In the genomic region with DNA sequence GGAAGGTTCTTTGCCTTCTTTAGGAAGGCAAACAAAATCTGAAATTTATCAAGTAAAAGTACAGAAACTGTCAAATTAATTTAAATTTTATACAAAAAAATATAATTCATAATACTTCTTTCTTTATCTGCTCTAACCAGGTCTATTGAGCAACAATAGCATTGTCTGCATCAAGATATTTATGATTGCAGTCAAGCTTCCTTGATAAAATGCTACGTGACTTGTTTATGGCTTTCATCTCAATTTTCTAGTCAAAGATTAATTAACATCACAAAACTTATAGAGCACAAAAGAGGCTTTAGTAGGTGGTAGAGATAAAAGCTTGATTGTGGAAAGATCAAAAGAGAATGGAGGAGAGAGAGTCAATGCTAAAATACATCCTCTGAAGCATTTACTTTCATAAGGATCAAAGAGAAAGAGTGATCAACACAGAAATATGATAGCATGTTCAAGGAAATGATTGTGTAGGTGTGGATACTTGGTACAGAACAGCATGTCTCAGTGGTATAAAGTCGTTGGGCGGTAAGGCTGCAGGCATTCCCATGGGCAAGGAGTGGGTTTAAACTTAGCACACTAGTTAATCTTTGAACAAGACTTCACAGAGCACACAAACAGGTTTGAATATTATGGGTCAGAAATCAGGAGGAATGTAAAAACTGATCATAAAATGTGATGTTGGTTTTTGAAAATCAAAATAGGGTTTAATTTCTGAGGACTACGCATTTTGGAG, we compare ENCODE assay signal across 29 mouse cellular contexts.
A peak's percentile ranks its signal among the peaks of the same experiment; 100 is the strongest.
DNase-seq lines count a peak whose midpoint lies in the region; ATAC-seq lines count a peak whose summit lies in the region.
"Had no signal": no experiment of that assay in that cellular context is flagged by ENCODE, and none has a peak within 500 bp of the region (broad histone marks: within the 10 kb centered on the region; RNA-seq: fewer than 3 reads in every experiment).

No protein-coding gene starts in this region.

- 59% methylated on average over 4 of the region's 4 CpGs for WGBS in kidney, embryonic 14.5 days
- WGBS in midbrain, embryonic 14.5 days: 69% methylated on average over 4 of the region's 4 CpGs

- no peaks in the 10 kb centered on the region for H3K36me3 ChIP-seq in kidney, embryonic 14.5 days (ENCODE audit: control insufficient read depth, insufficient read depth, low read length)
- no peaks in the 10 kb centered on the region for H3K36me3 ChIP-seq in midbrain, embryonic 14.5 days (ENCODE audit: control insufficient read depth, insufficient read depth, low read length)
- H3K36me3 ChIP-seq: embryonic facial prominence, embryonic 13.5 days; forebrain, embryonic 10.5 days; heart, embryonic 13.5 days; hindbrain, embryonic 15.5 days; limb, embryonic 13.5 days; lung, embryonic 15.5 days; neural tube, embryonic 12.5 days had no signal

- H3K4me3 ChIP-seq in kidney, embryonic 14.5 days (ENCODE audit: low read length): no peak overlapping the region
- no peak overlapping the region for H3K4me3 ChIP-seq in midbrain, embryonic 14.5 days (replicated peaks; ENCODE audit: low read depth, low read length)
- H3K4me3 ChIP-seq: embryonic facial prominence, embryonic 13.5 days; forebrain, embryonic 10.5 days; heart, embryonic 13.5 days; hindbrain, embryonic 15.5 days; layer of hippocampus, adult 2 months; limb, embryonic 13.5 days; lung, embryonic 15.5 days; myocyte; neural tube, embryonic 12.5 days had no signal

- H3K27ac ChIP-seq in kidney, embryonic 14.5 days (ENCODE audit: low read depth, low read length): no peak overlapping the region
- H3K27ac ChIP-seq in midbrain, embryonic 14.5 days (replicated peaks; ENCODE audit: low read depth, low read length): no peak overlapping the region
- H3K27ac ChIP-seq: embryonic facial prominence, embryonic 13.5 days; forebrain, embryonic 10.5 days; heart, embryonic 13.5 days; hindbrain, embryonic 15.5 days; layer of hippocampus, adult 2 months; limb, embryonic 13.5 days; lung, embryonic 15.5 days; neural tube, embryonic 12.5 days had no signal

- H3K4me2 ChIP-seq in kidney, embryonic 14.5 days (replicated peaks; ENCODE audit: low read depth, low read length): no peak overlapping the region
- no peak overlapping the region for H3K4me2 ChIP-seq in midbrain, embryonic 14.5 days (ENCODE audit: low read length)
- H3K4me2 ChIP-seq: embryonic facial prominence, embryonic 13.5 days; heart, embryonic 13.5 days; hindbrain, embryonic 15.5 days; limb, embryonic 13.5 days; liver, embryonic 11.5 days; lung, embryonic 15.5 days; midbrain, embryonic 11.5 days; neural tube, embryonic 12.5 days had no signal

- no peaks in the 10 kb centered on the region for H3K4me1 ChIP-seq in kidney, embryonic 14.5 days (ENCODE audit: control insufficient read depth, insufficient read depth, low read length)
- H3K4me1 ChIP-seq in midbrain, embryonic 14.5 days (ENCODE audit: control insufficient read depth, insufficient read depth, low read length): no peaks in the 10 kb centered on the region
- H3K4me1 ChIP-seq: forebrain, embryonic 10.5 days; heart, embryonic 13.5 days; hindbrain, embryonic 15.5 days; lung, embryonic 15.5 days; neural tube, embryonic 12.5 days had no signal

- no peak overlapping the region for H3K9ac ChIP-seq in kidney, embryonic 14.5 days (ENCODE audit: low read depth, low read length)
- H3K9ac ChIP-seq in midbrain, embryonic 14.5 days (replicated peaks; ENCODE audit: low read length): no peak overlapping the region
- H3K9ac ChIP-seq: embryonic facial prominence, embryonic 13.5 days; heart, embryonic 13.5 days; hindbrain, embryonic 15.5 days; limb, embryonic 13.5 days; lung, embryonic 15.5 days; neural tube, embryonic 12.5 days had no signal

- peak; percentile 66 for DNase-seq in kidney, adult 11 months
- DNase-seq in kidney, postnatal 14 days: peak; percentile 55
- DNase-seq in frontal cortex, postnatal 10 days (ENCODE audit: low spot score in 2 of 2): no peak
- DNase-seq in cerebellum, adult 18-20 months: no peak
- DNase-seq in embryo, embryonic 10 days (ENCODE audit: low spot score): no peak
- DNase-seq in midbrain, embryonic 14.5 days: no peak
- DNase-seq: adrenal gland, postnatal 14 days; cerebellum, adult 11 months; cerebellum, adult 9-11 months; heart, postnatal 10 days; right cerebral cortex, adult 18-20 months; right cerebral cortex, postnatal 4 days; thymus, adult 2 months; thymus, postnatal 36 days had no signal

- ATAC-seq in kidney, embryonic 14.5 days (ENCODE audit: low FRiP score, low TSS enrichment): peak; percentile 68; the same call in 1 of the 2 replicates
- ATAC-seq in midbrain, embryonic 14.5 days (ENCODE audit: low FRiP score, low TSS enrichment): no peak
- ATAC-seq: CD4-positive, CD25-positive, alpha-beta regulatory T cell, adult 4 months; forebrain, embryonic 16.5 days; inflammation-experienced regulatory T-cells, adult 6 months had no signal

- H3K27me3 ChIP-seq in kidney, embryonic 14.5 days (ENCODE audit: control insufficient read depth, insufficient read depth, low read length): no peaks in the 10 kb centered on the region
- no peaks in the 10 kb centered on the region for H3K27me3 ChIP-seq in midbrain, embryonic 14.5 days (ENCODE audit: control insufficient read depth, insufficient read depth, low read length)
- H3K27me3 ChIP-seq: embryonic facial prominence, embryonic 13.5 days; heart, embryonic 13.5 days; hindbrain, embryonic 15.5 days; limb, embryonic 13.5 days; lung, embryonic 15.5 days; neural tube, embryonic 12.5 days had no signal

- no peaks in the 10 kb centered on the region for H3K9me3 ChIP-seq in kidney, embryonic 14.5 days (ENCODE audit: control insufficient read depth, low read length)
- H3K9me3 ChIP-seq in midbrain, embryonic 14.5 days (ENCODE audit: control insufficient read depth, low read length): no peaks in the 10 kb centered on the region
- H3K9me3 ChIP-seq: embryonic facial prominence, embryonic 13.5 days; forebrain, embryonic 10.5 days; heart, embryonic 13.5 days; hindbrain, embryonic 15.5 days; limb, embryonic 13.5 days; lung, embryonic 15.5 days; neural tube, embryonic 12.5 days had no signal

Comparison
In these comparisons a context has a peak if more than half of its experiments do, and no peak if none do; other contexts are left out.
1. DNase-seq: peak in kidney, adult 11 months (single experiment) and kidney, postnatal 14 days (single experiment); none in frontal cortex, postnatal 10 days (0 of 2), cerebellum, adult 18-20 months (0 of 2), embryo, embryonic 10 days (single experiment) and midbrain, embryonic 14.5 days (single experiment).